Mouse (Mus musculus) adrenal gland, adult 2 months (tissue): ENCODE measurements around the gene Rab4a. TPM values are rescaled to one million over a fixed set of nuclear protein-coding genes. Genes with fewer than 3 reads are reported as not detected.
A peak's percentile ranks its signal among the peaks of the same experiment; 100 is the strongest.

Experiments
- DNase-seq: peaks from one replicate; pipeline ENCODE4 v3.0.0; 2021
- polyA plus RNA-seq: library from polyadenylated mRNA; depleted of rRNA; stranded (reverse); fragments of >200 nt; gene quantifications from 2 replicates; pipeline ENCODE4 v1.2.3, GENCODE M21; 2012
- total RNA-seq, 2 experiments: library from RNA; stranded (reverse); gene quantifications; 2 replicates each; pipeline ENCODE4 v1.2.3; 2021

Rab4a gene
- total and polyA plus RNA-seq, 3 experiments: 13.0 to 26.7 (median 19.2) TPM

DNA sequence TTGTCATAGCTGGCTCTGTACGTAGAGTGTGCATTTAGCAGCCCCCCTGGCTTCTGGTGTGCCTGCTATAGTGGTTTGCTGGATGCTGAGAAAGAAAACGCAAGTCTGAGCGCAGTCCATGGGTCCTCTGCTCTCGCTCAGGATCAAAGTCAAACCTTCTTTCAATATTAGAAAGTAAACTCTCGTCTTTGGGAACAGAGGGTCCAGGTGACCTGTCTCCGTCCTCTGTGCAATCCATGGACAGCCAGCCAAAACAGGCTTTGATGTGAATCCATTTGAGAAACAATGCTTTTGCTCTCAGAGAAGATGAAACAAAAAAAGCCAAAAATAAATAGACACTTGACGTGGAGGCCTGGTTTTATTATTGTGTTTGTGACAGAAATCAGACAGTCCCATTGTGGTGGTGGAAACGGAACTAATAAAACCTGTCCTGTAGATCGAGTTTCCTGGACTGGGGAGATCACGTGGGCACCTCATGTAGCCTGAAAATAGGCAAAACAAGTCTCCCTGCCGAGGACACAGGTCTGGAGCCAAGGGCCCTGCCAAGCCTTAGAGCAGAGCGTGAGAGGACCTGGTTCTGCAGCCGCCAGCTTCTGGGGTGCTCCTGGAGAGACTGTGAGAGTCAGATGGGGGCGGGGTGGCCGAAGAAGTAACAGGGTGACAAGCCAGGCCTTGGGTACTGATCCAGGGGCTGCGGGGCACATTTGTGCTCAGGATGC is 7.5 kb downstream of the Rab4a start:
- peak; percentile 45 for DNase-seq

DNA sequence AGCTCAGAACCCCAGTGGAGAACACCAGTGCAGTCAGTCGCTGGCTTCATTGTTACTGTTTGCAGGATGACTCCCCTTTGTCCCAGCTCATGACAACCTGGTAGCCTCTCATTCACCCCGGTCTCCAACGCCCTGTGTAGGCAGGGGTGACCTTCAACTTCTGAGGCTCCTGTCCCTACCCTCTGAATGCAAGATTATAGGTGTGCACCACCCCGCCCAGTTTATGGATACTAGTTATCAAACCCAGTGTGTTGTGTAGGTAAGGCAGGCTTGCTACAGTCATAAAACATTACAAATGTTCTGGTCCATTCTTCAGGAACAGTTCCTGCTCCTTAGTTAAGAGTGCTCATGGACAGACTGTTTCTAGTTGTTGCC is 8.1 kb downstream of the Rab4a start:
- no peak for DNase-seq

- no peak for DNase-seq
These were observed 9.5 kb downstream of the Rab4a start for GRCm38 (mm10) chr8:123815325-123815724.

- DNase-seq: no peak
These were observed 11.2 kb downstream of the Rab4a start for GRCm38 (mm10) chr8:123816939-123817338.

GRCm38 (mm10) chr8:123817747-123818146 is 12.0 kb downstream of the Rab4a start:
- no peak for DNase-seq

DNA sequence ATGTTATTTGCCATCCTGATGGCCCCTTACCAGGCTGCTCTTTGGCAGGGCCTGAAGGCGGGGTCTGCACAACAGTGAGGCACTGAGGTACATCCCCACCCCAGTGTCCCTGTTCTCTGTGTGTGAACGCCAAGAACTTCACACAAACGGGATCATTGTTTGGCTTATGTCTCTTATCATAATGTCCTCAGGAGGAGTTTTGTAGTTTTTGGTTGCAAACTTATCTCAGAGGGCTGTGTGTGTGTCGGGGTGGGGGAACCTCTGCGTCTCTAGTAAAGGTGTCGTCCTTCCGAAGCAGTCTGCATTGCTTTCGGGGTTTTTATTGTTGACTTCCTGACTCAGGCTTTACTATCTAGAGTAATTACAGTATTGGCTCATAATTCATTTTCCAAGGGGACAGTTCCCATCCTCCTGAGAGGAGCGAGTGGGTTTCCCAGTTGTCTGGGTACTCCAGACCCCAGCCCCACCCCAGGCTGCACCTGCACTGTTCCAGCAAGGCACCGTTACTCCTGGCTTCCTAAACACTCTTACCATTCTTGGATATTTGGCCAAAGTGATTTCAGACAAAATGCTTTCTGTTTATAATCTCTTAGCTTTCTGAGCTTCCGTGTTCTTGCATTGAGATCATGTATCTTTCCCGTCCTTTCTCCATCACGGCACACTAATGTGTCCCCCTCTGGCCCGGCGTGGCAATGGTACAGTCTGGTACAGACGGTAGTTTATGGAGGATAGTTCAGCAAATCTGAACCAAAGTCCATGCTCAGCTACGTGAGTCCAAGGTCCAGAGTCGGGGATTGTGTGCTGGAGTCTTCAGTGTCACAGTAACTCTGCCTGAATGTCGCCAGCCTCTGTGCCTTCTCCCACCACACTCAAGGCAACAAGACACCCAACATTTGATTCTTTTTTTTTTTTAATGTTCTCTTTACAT is 14.2 kb downstream of the Rab4a start:
- DNase-seq: no peak

- no peak for DNase-seq
These were observed 15.0 kb downstream of the Rab4a start for GRCm38 (mm10) chr8:123820780-123821179.

- DNase-seq: no peak
These were observed 17.3 kb downstream of the Rab4a start for GRCm38 (mm10) chr8:123823111-123823510.

DNA sequence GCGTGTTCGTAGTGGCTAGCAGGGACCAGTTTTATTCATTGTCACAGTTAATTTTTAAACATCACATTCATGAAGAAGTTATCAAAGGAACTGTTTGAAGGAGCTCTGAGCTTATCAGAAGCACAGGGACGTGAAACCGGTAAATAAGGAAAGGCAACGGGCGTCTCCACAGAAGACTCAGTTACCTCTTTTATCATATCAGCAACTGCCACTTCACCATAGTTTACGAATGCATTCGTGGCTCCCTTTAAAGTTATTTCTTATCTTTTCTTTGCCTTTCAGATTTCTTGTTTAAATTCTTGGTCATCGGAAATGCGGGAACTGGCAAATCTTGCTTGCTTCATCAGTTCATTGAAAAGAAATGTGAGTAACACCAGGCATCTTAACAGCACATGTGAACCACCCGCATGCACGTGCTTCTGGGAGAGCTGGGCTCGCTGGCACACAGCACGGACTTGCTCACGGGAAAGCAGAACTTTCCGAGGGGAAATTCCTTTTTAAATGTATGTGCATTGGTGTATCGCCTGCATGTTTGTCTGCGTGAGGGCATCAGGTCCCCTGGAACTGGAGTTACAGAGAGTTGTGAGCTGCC is 17.8 kb downstream of the Rab4a start:
- DNase-seq: no peak

DNA sequence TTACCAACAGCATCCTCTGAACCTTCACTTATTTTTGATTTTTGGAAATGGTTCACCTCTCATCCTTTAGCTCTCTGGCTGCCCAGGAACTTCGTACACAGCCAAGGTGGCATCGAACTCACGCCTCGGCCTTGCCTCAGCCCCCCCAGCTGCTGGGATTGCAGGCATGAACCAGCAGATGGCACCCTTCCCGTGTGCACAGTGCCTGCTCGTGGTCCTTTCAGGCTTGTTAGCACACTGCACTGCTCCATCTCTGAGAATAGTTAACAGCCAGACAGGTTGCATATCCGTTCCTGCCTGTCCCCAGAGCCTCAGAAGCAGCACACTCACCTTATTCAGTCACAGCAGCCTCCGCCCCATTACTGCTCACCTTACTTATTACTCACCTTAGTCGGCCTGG is 20.2 kb downstream of the Rab4a start:
- DNase-seq: no peak

DNA sequence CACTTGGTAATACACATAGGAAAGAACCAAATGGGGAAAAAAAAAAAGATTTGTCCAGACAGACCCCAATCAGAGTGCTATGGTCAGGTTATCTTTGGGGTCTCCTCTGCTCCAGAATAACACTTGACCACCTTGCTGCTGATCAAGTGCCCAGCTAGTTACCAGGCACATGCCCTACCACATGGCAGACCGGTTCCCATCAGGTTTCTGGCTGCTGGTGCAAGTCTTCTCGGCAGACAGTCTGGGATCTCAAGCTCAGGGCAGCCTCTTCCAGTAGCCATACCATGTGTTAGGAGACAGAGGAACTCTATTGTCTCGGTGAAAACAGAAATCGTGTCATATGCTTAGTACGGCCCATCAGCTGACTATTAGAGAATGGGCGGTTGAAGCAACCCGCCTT is 21.0 kb downstream of the Rab4a start:
- DNase-seq: no peak

- no peak for DNase-seq
These were observed 21.7 kb downstream of the Rab4a start for GRCm38 (mm10) chr8:123827523-123827922.

GRCm38 (mm10) chr8:123832757-123833156 is 27.0 kb downstream of the Rab4a start:
- peak; percentile 74 for DNase-seq

DNA sequence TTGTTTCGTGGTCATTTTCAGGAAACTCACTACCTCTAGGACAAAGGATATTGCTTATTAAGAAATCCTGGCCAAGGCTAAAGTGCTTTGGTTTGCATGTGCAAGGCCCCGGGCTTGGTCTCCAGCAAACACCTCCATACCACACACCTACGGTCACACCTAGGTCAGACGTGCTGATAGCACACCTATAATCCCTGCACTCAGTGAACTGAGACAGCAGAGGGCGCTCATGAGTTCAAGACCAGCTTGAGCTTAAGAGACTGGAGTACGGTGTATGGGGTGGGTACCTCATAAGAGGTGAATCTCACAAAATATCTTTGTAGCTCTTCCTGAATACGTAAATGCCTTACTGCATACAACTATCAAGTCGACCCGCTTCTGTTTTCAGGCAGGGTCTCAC is 29.7 kb downstream of the Rab4a start:
- DNase-seq: peak; percentile 46

DNA sequence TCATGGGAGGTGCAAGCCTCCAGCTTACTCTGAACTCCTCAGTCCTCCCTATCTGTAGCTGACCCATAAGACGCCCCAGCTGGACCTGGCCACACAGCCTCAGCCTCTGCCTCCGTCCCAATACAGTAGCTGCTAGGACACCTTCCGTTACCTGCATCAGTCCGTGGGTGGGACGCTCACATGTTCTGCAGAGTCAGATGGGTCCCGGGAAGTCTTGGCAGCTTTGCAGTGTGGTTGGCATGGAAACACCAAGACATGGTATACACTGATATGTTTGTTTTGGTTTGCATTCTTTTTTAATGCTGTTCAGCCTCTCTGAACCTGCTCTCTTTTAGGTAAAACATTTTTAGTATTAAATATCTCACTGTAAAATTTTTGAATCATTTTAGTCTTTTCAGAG is 30.6 kb downstream of the Rab4a start:
- DNase-seq: no peak

DNA sequence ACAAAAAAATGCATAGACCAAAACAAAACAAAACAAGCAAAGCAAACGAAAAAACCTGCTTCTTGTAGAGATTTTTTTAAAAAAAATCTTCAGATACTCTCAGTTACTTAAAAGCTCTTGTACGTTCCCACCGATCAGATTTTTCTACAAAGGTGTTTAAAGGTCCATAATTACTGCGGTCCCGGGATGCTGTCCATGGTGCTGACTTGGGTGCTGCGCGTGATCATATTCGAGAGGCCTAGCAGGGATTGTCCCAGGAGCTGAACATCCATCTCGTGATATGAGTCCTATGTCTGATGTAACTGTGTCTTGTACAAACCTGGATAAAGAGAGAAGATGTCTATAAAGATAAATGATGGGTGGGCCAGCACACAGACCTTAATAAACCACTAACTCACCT is 32.7 kb downstream of the Rab4a start:
- no peak for DNase-seq

DNA sequence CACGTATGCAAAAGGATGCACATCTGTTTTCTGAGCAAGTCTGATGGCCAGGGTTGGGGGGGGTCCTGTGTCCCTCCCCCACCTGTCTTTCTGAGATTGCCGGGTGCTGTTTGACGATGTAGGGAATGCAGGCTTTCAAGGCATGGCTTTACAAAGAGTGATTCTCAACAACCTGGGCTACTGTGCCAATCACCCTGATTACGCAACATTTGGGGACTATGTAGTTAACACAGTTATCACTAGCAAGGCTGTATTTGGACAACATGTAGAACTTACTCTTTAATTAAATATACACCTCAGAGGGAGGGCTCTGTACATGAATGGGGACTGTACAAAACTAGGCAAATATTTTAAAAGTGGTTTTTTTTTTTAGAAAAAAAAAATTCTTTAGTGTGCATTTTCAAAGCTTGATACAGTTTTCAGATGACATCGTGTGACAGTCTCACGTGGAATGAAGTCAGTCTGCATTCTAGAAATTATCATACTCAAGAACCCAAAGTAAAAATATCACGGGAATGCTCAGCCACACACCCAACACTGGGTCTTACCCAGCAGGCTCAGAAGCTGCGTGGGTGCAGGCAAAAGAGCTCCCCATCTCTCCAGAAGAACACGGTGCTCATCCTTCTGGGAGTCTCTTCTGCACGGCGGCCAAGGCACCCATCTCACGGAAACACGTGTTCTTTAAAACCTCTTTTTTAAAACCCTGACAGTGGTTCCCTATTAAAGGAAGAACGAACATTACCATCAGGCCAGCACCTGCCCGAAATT is 35.0 kb downstream of the Rab4a start:
- no peak for DNase-seq

GRCm38 (mm10) chr8:123842086-123842485 is 36.3 kb downstream of the Rab4a start:
- DNase-seq: no peak

GRCm38 (mm10) chr8:123844341-123844740 is 38.6 kb downstream of the Rab4a start:
- no peak for DNase-seq

- DNase-seq: no peak
These were observed 39.3 kb downstream of the Rab4a start for GRCm38 (mm10) chr8:123845114-123845513.

DNA sequence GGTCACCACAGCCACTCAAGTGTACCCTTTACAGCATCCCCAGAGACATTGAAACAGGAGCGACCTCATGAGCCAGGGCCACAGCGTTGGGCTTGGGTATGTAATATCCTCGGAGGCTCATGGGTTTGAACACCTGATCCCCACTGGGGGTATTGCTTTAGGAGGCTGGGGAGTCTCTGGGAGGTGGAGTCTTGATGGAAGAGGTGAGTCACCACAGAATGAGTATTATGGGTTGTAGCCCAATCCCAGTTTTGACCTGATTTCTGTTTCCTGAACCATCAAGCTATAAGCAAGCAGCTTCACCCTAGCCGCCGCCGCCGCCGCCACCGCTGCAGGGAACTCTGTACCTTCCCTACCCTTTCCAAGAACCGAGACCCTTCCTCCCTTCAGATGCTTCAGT is 40.2 kb downstream of the Rab4a start:
- no peak for DNase-seq

DNA sequence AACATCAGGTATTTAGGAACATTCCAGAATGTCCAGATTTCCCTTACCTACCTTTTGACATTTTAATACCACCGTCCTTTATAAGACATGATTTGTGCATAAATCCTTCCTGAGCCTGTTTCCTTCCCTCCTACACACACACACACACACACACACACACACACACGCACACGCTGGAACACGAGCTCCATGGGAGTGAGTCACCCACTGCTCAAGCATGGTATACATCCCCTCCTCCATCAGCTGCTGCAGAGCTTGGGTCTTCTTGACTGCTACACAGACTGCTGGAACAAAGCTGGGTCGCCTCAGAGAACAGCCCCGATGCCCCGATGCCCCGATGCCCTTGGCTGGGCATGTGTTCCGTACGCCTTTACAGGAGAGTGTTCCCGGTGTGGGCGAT is 40.7 kb downstream of the Rab4a start:
- no peak for DNase-seq
